Mouse (Mus musculus) C2C12 (cell line): ENCODE measurements around the gene Ntrk1.

ENCODE experiments used
- CTCF ChIP-seq: IDR thresholded peaks from one replicate; pipeline ENCODE4 v1.5.1; 2011; ENCODE audit not compliant: control insufficient read depth, insufficient read depth, insufficient read length
- MAX ChIP-seq: IDR thresholded peaks from one replicate; pipeline ENCODE4 v1.6.1; 2011; ENCODE audit warnings: mild to moderate bottlenecking, control low read depth

- TF ChIP-seq CTCF (no peak), MAX (no peak)
Observed at GRCm38 (mm10) chr3:87801681-87802080, 6.7 kb upstream of the Ntrk1 start.
